ENCODE assay signal across 8 mouse cellular contexts in the genomic region with DNA sequence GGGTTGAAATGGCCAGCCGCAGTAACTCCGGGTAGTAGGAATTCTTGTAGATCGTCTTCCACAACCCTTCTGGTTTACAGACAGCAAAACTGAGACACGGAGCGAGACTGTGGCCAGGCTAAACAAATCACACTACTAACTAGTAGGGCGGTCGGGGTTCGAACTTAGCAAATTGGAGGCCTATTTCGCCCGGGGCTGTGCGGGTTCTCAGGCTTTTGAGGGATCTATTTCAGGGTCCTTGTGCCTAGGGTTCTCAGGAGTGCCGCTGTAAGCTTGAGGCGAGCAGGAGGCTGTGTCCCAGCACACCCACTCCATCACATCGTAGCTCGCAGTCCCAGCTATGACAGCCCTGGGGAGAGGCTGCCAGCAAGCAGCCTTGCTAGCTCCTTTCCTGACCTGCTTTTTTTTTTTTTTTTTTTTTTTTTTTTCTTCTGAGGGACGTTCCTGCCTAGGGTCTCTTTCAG. TPM values are rescaled to one million over a fixed set of nuclear protein-coding genes. Genes with fewer than 3 reads are reported as not detected.
DNase-seq lines count a peak whose midpoint lies in the region; ATAC-seq and TF ChIP-seq lines count a peak whose summit lies in the region.

No protein-coding gene starts in this region.

- peaks cover 10% of the 10 kb centered on the region for H3K4me1 ChIP-seq in heart, embryonic 13.5 days

- no peaks in the 10 kb centered on the region for H3K36me3 ChIP-seq in heart, embryonic 13.5 days

- H3K27me3 ChIP-seq in heart, embryonic 13.5 days (replicated peaks) = no peaks in the 10 kb centered on the region
- no peaks in the 10 kb centered on the region for H3K27me3 ChIP-seq in Patski

- no peaks in the 10 kb centered on the region for H3K9me3 ChIP-seq in heart, embryonic 13.5 days

- H3K4me3 ChIP-seq in heart, embryonic 13.5 days = peak overlapping the region; percentile 77

- under 1% methylated on average over 16 of the region's 16 CpGs for whole genome bisulfite sequencing in heart, embryonic 13.5 days

- CTCF ChIA-PET in Patski (lab: Charles Lee) = interaction anchor here (0.8 to 1.6 kb wide), 4 partner anchors 12 to 37 kb away, joined by 3 to 4 read pairs (median 3); no protein-coding TSS in a partner anchor

- DNase-seq in heart, postnatal 25 days (ENCODE audit: low spot score) = no peak
- no peak for DNase-seq in Patski (ENCODE audit: low read depth, low spot score)
- DNase-seq in fibroblast of lung, adult 2 months (ENCODE audit: low read depth) = peak; percentile 24
- peak; percentile 55 for DNase-seq in kidney, postnatal 10 days
- DNase-seq in testis, postnatal 14 days (ENCODE audit: low spot score) = peak; percentile 16
- DNase-seq in layer of hippocampus, postnatal 14 days (ENCODE audit: low spot score in 2 of 2) = no peak

- POLR2A ChIA-PET in Patski (lab: Charles Lee) = no interaction called here

- peak overlapping the region; percentile 85 for H3K4me2 ChIP-seq in heart, embryonic 13.5 days

- intact Hi-C loops in heart, postnatal 25 days (cut with DNase I) = no loop called here

- H3K9ac ChIP-seq in heart, embryonic 13.5 days = peak overlapping the region; percentile 83

- TF ChIP-seq CTCF in Patski (IDR thresholded peaks at IDR 0.05) = no peak

- peak; percentile 43; the same call in 1 of the 2 replicates for ATAC-seq in heart, embryonic 13.5 days (ENCODE audit: extremely low read depth, insufficient number of reproducible peaks, low FRiP score, low TSS enrichment)
- peak; percentile 58 for ATAC-seq in Patski
- peak; percentile 48 for ATAC-seq in megakaryocyte progenitor cell, adult 5-6 weeks (replicated peaks; ENCODE audit: poor library complexity)

- peak overlapping the region; percentile 60 for H3K27ac ChIP-seq in heart, embryonic 13.5 days (replicated peaks)

- in situ Hi-C loops in Patski (cut with MboI; ENCODE audit: low pct_unique_long_range_greater_than_20kb) = no loop called here

RNA-seq across cellular contexts. Expression of a gene that starts 0.4 kb away (rescaled TPM):
- polyA plus RNA-seq in heart, embryonic 13.5 days (2015; fragmentation: Nextera tagmentation; extraction: Ambion mirVana) = 5.6 TPM in 2 replicates
- 1 to 10 TPM; 3.6 to 4.0 TPM for total RNA-seq in heart, postnatal 25 days (2021)
- polyA plus RNA-seq in Patski (2021) = 14.3 TPM
- total RNA-seq in megakaryocyte progenitor cell, adult 5-6 weeks (2015) = 22.8 and 24.3 TPM in 2 replicates
- total RNA-seq in megakaryocyte progenitor cell, adult 5-6 weeks (2017) = 16.7 and 18.0 TPM in 2 replicates
- total RNA-seq in layer of hippocampus, postnatal 14 days (2021) = 10 to 100 TPM; 44.7 to 51.4 TPM

RNA-seq across cellular contexts. Expression of a gene that starts 55.4 kb away (rescaled TPM):
- not detected in 2 replicates for polyA plus RNA-seq in heart, embryonic 13.5 days (2015; fragmentation: Nextera tagmentation; extraction: Ambion mirVana)
- total RNA-seq in heart, postnatal 25 days (2021) = not detected
- not detected for polyA plus RNA-seq in Patski (2021)
- not detected in 2 replicates for total RNA-seq in megakaryocyte progenitor cell, adult 5-6 weeks (2015)
- total RNA-seq in megakaryocyte progenitor cell, adult 5-6 weeks (2017) = not detected in 2 replicates
- not detected for total RNA-seq in layer of hippocampus, postnatal 14 days (2021)

Comparison
In these comparisons a context has a peak if more than half of its experiments do, and no peak if none do; other contexts are left out.
1. DNase-seq: peak in fibroblast of lung, adult 2 months (single experiment), kidney, postnatal 10 days (single experiment) and testis, postnatal 14 days (single experiment); none in heart, postnatal 25 days (single experiment), Patski (single experiment) and layer of hippocampus, postnatal 14 days (0 of 2).
2. Peak in every context shown above with its lines, with median percentiles within 50 percentile points of each other: ATAC-seq.